Mouse (Mus musculus) hindbrain, embryonic 14.5 days (tissue): ENCODE measurements at regions not wholly inside any gene's neighbourhood (a gene's known extent, or its start where the extent isn't known, plus 50 kb on each side); places are given as distances from the start of the nearest gene placed in this dataset.

ENCODE experiments used
- ATAC-seq: fragments of 200-750 bp; cut with Nextera tagmentation; 2 replicates; pipeline ENCODE4 v1.8.0; 2017; ENCODE audit warnings: moderate number of reproducible peaks, mild to moderate bottlenecking, moderate TSS enrichment, moderate library complexity; ENCODE audit not compliant: low FRiP score
- DNase-seq: peaks from one replicate; pipeline ENCODE4 v3.0.0-alpha.2; 2015; ENCODE audit warnings: low spot score
- H3K27ac ChIP-seq: fragments of 300-500 bp; sonication (generic); 2 replicates; pipeline ENCODE4 v1.5.1; 2014; ENCODE audit warnings: mild to moderate bottlenecking, moderate library complexity
- H3K27me3 ChIP-seq: fragments of 300-500 bp; sonication (generic); 2 replicates; pipeline ENCODE4 v1.6.1; 2014; ENCODE audit warnings: mild to moderate bottlenecking, low read length, mixed read lengths; ENCODE audit not compliant: control insufficient read depth, insufficient read depth
- H3K36me3 ChIP-seq: fragments of 300-500 bp; sonication (generic); replicated peaks from 2 replicates; pipeline ENCODE4 v1.6.1; 2014; ENCODE audit not compliant: control insufficient read depth, insufficient read depth
- H3K4me1 ChIP-seq: fragments of 300-500 bp; sonication (generic); replicated peaks from 2 replicates; pipeline ENCODE4 v1.6.1; 2014; ENCODE audit warnings: antibody characterized with exemption, low read length, mixed read lengths; ENCODE audit not compliant: control insufficient read depth, insufficient read depth
- H3K4me2 ChIP-seq: fragments of 300-500 bp; sonication (generic); replicated peaks from 2 replicates; pipeline ENCODE4 v1.6.1; 2014; ENCODE audit warnings: mild to moderate bottlenecking, moderate library complexity
- H3K4me3 ChIP-seq: fragments of 300-500 bp; sonication (generic); replicated peaks from 2 replicates; pipeline ENCODE4 v1.5.1; 2014; ENCODE audit warnings: mild to moderate bottlenecking, low read length
- H3K9ac ChIP-seq: fragments of 300-500 bp; sonication (generic); 2 replicates; pipeline ENCODE4 v1.6.1; 2014
- H3K9me3 ChIP-seq: fragments of 300-500 bp; sonication (generic); 2 replicates; pipeline ENCODE4 v1.6.1; 2016; ENCODE audit warnings: low read length; ENCODE audit not compliant: control insufficient read depth
- WGBS: fragments of 180-500 bp; shearing (Covaris S2); extraction: QIAGEN DNeasy Blood & Tissue Kit; methylation state at CpG from one replicate; pipeline ENCODE4 v1.1.7; 2014; 5-methylcytosine and 5-hydroxymethylcytosine counted together

DNA sequence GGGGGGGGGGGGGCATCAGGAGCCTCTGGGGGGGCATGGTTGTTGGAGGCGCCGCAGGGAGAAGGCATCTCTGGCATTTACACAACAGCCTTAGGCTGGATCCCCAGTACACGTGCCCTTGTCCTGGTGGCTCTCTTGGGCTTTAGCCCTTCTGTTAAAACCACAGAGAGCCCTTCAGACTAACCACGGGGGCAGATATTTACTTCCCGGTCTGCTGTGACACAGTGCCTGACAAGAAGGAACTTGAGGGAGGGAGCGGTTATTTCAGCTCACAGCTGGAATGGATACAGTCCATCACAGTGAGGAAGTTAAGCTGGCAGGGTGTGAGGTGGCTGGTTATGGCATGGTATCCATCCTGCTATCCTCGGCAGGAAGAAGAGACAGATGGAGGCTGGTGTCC, 71.0 kb upstream of the Gm11733 start:
- no peak for DNase-seq
- no peak for ATAC-seq
- Histone ChIP-seq H3K4me1 (peaks cover 46% of the 10 kb centered on the region), H3K9me3 (no peaks in the 10 kb centered on the region), H3K27me3 (peaks cover 13% of the 10 kb centered on the region; the same call in 1 of the 2 replicates), H3K9ac (no peak overlapping the region), H3K36me3 (no peaks in the 10 kb centered on the region), H3K27ac (no peak overlapping the region), H3K4me2 (no peak overlapping the region), H3K4me3 (no peak overlapping the region)
- WGBS: 29% methylated on average over 7 of the region's 7 CpGs

GRCm38 (mm10) chr11:117413942-117414705, 70.0 kb upstream of the Gm11733 start:
- H3K36me3 ChIP-seq: no peaks in the 10 kb centered on the region
- no peaks in the 10 kb centered on the region for H3K9me3 ChIP-seq
- H3K27ac ChIP-seq: no peak overlapping the region
- DNase-seq (no peak), ATAC-seq (no peak)
- peaks cover 36% of the 10 kb centered on the region for H3K4me1 ChIP-seq
- H3K4me3 ChIP-seq: no peak overlapping the region
- H3K9ac ChIP-seq: no peak overlapping the region
- H3K4me2 ChIP-seq: peak overlapping the region; percentile 48; the same call in 1 of the 2 replicates
- peaks cover 13% of the 10 kb centered on the region; the same call in 1 of the 2 replicates for H3K27me3 ChIP-seq
- WGBS: 14% methylated on average over 11 of the region's 11 CpGs

GRCm38 (mm10) chr11:117414871-117415323, 69.3 kb upstream of the Gm11733 start:
- ATAC-seq: no peak
- Histone ChIP-seq H3K27me3 (peaks cover 13% of the 10 kb centered on the region; the same call in 1 of the 2 replicates), H3K4me3 (peak overlapping the region; percentile 16), H3K36me3 (no peaks in the 10 kb centered on the region), H3K9me3 (no peaks in the 10 kb centered on the region), H3K9ac (0 out of 2 replicates have a peak overlapping the region, but pooled peaks have one; percentile 20), H3K27ac (peak overlapping the region; percentile 66), H3K4me2 (peak overlapping the region; percentile 48), H3K4me1 (peaks cover 28% of the 10 kb centered on the region)
- no peak for DNase-seq
- under 1% methylated on average over 21 of the region's 21 CpGs for WGBS

- H3K4me1 ChIP-seq: peaks cover 22% of the 10 kb centered on the region
- WGBS: 2% methylated on average over 14 of the region's 14 CpGs
- DNase-seq (peak; percentile 58), ATAC-seq (no peak)
- peak overlapping the region; percentile 48 for H3K4me2 ChIP-seq
- no peaks in the 10 kb centered on the region for H3K9me3 ChIP-seq
- H3K36me3 ChIP-seq: no peaks in the 10 kb centered on the region
- peak overlapping the region; percentile 66; the same call in 1 of the 2 replicates for H3K27ac ChIP-seq
- peaks cover 13% of the 10 kb centered on the region; the same call in 1 of the 2 replicates for H3K27me3 ChIP-seq
- H3K4me3 ChIP-seq: peak overlapping the region; percentile 16; the same call in 1 of the 2 replicates
- peak overlapping the region; percentile 34; the same call in 1 of the 2 replicates for H3K9ac ChIP-seq
These were observed 68.7 kb upstream of the Gm11733 start for GRCm38 (mm10) chr11:117415466-117415865.

DNA sequence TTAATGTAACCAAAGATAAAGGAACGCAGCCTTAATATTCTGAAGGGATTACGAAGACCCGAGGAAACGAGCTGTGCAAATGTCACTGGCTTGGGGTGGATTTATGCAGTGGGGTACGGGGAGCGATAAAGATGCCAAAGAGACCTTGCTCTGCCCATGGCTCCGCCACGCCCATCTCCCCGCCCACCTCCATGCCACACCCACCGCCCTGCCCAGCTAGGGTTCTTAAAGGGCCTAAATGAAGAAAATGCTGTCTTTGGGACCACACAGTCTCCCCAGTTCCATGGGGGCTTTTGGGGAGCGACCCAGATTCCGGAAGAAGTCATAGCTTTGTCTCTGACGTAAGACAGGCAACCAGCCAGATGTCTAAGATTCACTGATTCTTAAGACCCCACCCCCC, 68.2 kb upstream of the Gm11733 start:
- Histone ChIP-seq H3K9ac (peak overlapping the region; percentile 34; the same call in 1 of the 2 replicates), H3K27me3 (peaks cover 13% of the 10 kb centered on the region; the same call in 1 of the 2 replicates), H3K4me1 (peaks cover 22% of the 10 kb centered on the region), H3K9me3 (no peaks in the 10 kb centered on the region), H3K4me2 (peak overlapping the region; percentile 48), H3K27ac (no peak overlapping the region; the same call in 1 of the 2 replicates), H3K4me3 (no peak overlapping the region), H3K36me3 (no peaks in the 10 kb centered on the region)
- WGBS: 6% methylated on average over 13 of the region's 13 CpGs
- DNase-seq (no peak), ATAC-seq (no peak)

DNA sequence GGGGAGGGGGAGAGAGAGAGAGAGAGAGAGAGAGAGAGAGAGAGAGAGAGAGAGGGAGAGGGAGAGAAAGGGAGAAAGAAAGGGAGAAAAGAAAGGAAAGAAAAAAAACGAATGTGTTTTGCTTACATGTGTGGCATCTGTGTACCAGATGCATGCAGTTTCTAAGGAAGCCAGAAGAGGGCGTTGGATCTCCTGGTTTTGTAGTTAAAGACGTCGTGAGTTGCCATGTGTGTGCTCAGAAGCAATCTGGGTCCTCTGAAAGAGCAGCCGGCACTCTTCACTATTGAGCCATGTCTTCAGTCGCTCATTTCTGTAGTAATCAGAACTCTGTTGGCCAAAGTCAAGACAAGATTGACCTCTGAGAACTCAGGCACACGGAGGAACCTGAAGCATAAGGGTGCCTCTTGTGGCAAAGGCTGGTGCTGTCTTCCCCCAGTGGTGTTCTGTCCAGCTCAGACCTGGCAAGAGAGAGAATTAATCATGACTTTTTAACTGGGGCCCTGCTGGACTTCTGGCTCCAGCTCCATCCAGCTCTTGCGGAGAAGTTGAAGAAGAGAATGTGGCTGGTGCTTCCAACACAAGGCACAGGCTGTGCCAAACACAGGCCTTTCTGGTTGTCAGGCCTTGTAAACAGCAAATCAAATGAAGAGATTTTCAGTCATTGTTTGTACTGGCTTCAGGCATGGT, 67.0 kb upstream of the Gm11733 start:
- 67% methylated on average over 8 of the region's 8 CpGs for WGBS
- Histone ChIP-seq H3K9ac (no peak overlapping the region), H3K4me2 (no peak overlapping the region), H3K36me3 (no peaks in the 10 kb centered on the region), H3K4me3 (no peak overlapping the region), H3K27me3 (peaks cover 13% of the 10 kb centered on the region; the same call in 1 of the 2 replicates), H3K9me3 (no peaks in the 10 kb centered on the region), H3K27ac (no peak overlapping the region), H3K4me1 (peaks cover 22% of the 10 kb centered on the region)
- ATAC-seq: no peak
- DNase-seq: no peak

GRCm38 (mm10) chr11:117417959-117418574, 66.1 kb upstream of the Gm11733 start:
- no peak for ATAC-seq
- Histone ChIP-seq H3K4me1 (peaks cover 22% of the 10 kb centered on the region), H3K27me3 (peaks cover 6% of the 10 kb centered on the region; the same call in 1 of the 2 replicates), H3K36me3 (no peaks in the 10 kb centered on the region), H3K4me2 (no peak overlapping the region), H3K27ac (no peak overlapping the region), H3K9me3 (no peaks in the 10 kb centered on the region), H3K4me3 (no peak overlapping the region), H3K9ac (no peak overlapping the region)
- WGBS: 50% methylated on average over 9 of the region's 9 CpGs
- DNase-seq: no peak

- H3K9ac ChIP-seq: no peak overlapping the region
- DNase-seq (no peak), ATAC-seq (no peak)
- WGBS: 85% methylated on average over 3 of the region's 3 CpGs
- H3K4me2 ChIP-seq: no peak overlapping the region
- no peaks in the 10 kb centered on the region for H3K9me3 ChIP-seq
- H3K27ac ChIP-seq: no peak overlapping the region
- no peak overlapping the region for H3K4me3 ChIP-seq
- no peaks in the 10 kb centered on the region for H3K36me3 ChIP-seq
- peaks cover 22% of the 10 kb centered on the region for H3K4me1 ChIP-seq
- H3K27me3 ChIP-seq: 0 out of 2 replicates have a peak, but pooled peaks cover 3% of the 10 kb centered on the region
These were observed 65.2 kb upstream of the Gm11733 start for GRCm38 (mm10) chr11:117418939-117419338.
